Mouse (Mus musculus): ENCODE measurements around the gene Dnajc28. TPM values are rescaled to one million over a fixed set of nuclear protein-coding genes. Genes with fewer than 3 reads are reported as not detected.

Dnajc28 gene
- polyA plus RNA-seq, 1 experiment from 2014 or later = 7.8 TPM

DNA sequence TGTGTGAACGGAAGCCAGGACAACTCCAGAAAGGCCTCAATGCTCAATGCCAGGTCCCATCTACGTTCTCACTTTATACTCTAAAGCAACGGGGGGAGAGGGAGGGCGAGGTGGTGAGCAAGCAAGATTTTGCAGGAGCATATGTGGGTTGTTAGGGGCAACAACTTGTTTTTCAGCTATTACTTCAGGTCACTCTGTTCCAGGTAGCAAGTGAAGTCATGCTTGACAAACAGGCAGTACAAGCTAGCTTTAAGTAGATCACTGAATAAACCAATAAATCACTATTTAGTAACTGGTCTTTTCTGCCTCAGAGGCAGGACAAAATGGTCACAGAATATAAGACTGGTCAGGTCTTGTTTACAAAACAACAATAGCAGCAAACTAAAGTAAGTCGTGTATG is 33.2 kb downstream of the Dnajc28 start:
- Histone ChIP-seq H3K9ac (replicated peaks) (no peak overlapping the region), H3K27ac (replicated peaks) (no peak overlapping the region), H3K4me1 (no peaks in the 10 kb centered on the region), H3K4me3 (no peak overlapping the region), H3K9me3 (no peaks in the 10 kb centered on the region), H3K27me3 (no peaks in the 10 kb centered on the region), H3K36me3 (peaks cover 29% of the 10 kb centered on the region), H3K4me2 (replicated peaks) (no peak overlapping the region)
- ATAC-seq (ENCODE audit: low FRiP score, low read depth) = no peak
- WGBS = 93% methylated on average over 5 of the region's 5 CpGs

DNA sequence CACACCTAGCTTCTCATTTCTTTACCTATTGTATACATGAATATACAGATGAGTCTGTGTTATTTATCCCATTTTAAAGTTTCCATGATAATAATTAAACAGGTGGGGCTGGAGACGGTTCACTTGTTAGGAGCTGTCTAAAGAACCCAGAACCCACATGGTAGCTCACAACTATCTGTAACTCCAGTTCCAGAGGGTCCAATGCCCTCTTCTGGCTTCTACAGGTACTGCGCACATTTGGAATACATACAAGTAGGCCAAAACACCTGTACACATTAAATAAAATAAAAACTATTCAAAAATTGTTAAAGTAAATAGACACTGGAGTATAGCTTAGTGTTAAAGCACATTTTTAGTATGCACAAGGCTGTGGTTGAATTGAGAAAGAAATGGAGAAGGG is 36.5 kb downstream of the Dnajc28 start:
- no peak for ATAC-seq (ENCODE audit: low FRiP score, low read depth)
- H3K4me3 ChIP-seq = no peak overlapping the region
- H3K4me1 ChIP-seq = no peaks in the 10 kb centered on the region
- H3K36me3 ChIP-seq = peaks cover 36% of the 10 kb centered on the region
- WGBS = 72% methylated on average over 2 of the region's 2 CpGs
- no peak overlapping the region for H3K4me2 ChIP-seq (replicated peaks)
- no peak overlapping the region for H3K9ac ChIP-seq (replicated peaks)
- H3K27ac ChIP-seq (replicated peaks) = no peak overlapping the region
- H3K9me3 ChIP-seq = no peaks in the 10 kb centered on the region
- H3K27me3 ChIP-seq = no peaks in the 10 kb centered on the region

- Histone ChIP-seq H3K9ac (replicated peaks) (no peak overlapping the region), H3K4me2 (replicated peaks) (no peak overlapping the region), H3K36me3 (peaks cover 24% of the 10 kb centered on the region), H3K4me1 (0 out of 2 replicates have a peak, but pooled peaks cover 3% of the 10 kb centered on the region), H3K4me3 (no peak overlapping the region), H3K9me3 (no peaks in the 10 kb centered on the region), H3K27ac (replicated peaks) (no peak overlapping the region), H3K27me3 (no peaks in the 10 kb centered on the region)
- no peak for ATAC-seq (ENCODE audit: low FRiP score, low read depth)
- 86% methylated on average over 14 of the region's 14 CpGs for WGBS
Measured at GRCm38 (mm10) chr16:91578980-91579720, 39.7 kb downstream of the Dnajc28 start.

- Histone ChIP-seq H3K36me3 (0 out of 2 replicates have a peak, but pooled peaks cover 9% of the 10 kb centered on the region), H3K9ac (replicated peaks) (no peak overlapping the region), H3K4me3 (no peak overlapping the region), H3K27me3 (no peaks in the 10 kb centered on the region), H3K27ac (replicated peaks) (0 out of 2 replicates have a peak overlapping the region, but pooled peaks have one; percentile 10), H3K4me1 (0 out of 2 replicates have a peak, but pooled peaks cover 3% of the 10 kb centered on the region), H3K4me2 (replicated peaks) (no peak overlapping the region), H3K9me3 (no peaks in the 10 kb centered on the region)
- no peak for ATAC-seq (ENCODE audit: low FRiP score, low read depth)
- 74% methylated on average over 13 of the region's 13 CpGs for WGBS
Measured at GRCm38 (mm10) chr16:91575151-91575550, 43.7 kb downstream of the Dnajc28 start.

- Histone ChIP-seq H3K4me1 (0 out of 2 replicates have a peak, but pooled peaks cover 3% of the 10 kb centered on the region), H3K4me2 (replicated peaks) (no peak overlapping the region), H3K9me3 (no peaks in the 10 kb centered on the region), H3K9ac (replicated peaks) (no peak overlapping the region), H3K36me3 (no peaks in the 10 kb centered on the region), H3K27ac (replicated peaks) (no peak overlapping the region), H3K27me3 (no peaks in the 10 kb centered on the region), H3K4me3 (no peak overlapping the region)
- no peak for ATAC-seq (ENCODE audit: low FRiP score, low read depth)
- WGBS = 75% methylated on average over 3 of the region's 3 CpGs
Measured at GRCm38 (mm10) chr16:91571105-91571504, 47.7 kb downstream of the Dnajc28 start.

GRCm38 (mm10) chr16:91568960-91569359 is 49.9 kb downstream of the Dnajc28 start:
- no peak for ATAC-seq (ENCODE audit: low FRiP score, low read depth)
- no peak overlapping the region for H3K4me2 ChIP-seq (replicated peaks)
- no peaks in the 10 kb centered on the region for H3K4me1 ChIP-seq
- H3K27me3 ChIP-seq = no peaks in the 10 kb centered on the region
- peaks cover 6% of the 10 kb centered on the region; the same call in 1 of the 2 replicates for H3K36me3 ChIP-seq
- WGBS = 86% methylated on average over 10 of the region's 10 CpGs
- H3K27ac ChIP-seq (replicated peaks) = no peak overlapping the region
- no peaks in the 10 kb centered on the region for H3K9me3 ChIP-seq
- H3K4me3 ChIP-seq = no peak overlapping the region
- H3K9ac ChIP-seq (replicated peaks) = no peak overlapping the region

- peaks cover 4% of the 10 kb centered on the region; the same call in 1 of the 2 replicates for H3K4me1 ChIP-seq
- 91% methylated on average over 7 of the region's 7 CpGs for WGBS
- no peak for ATAC-seq (ENCODE audit: low FRiP score, low read depth)
Measured at GRCm38 (mm10) chr16:91566002-91566401, 52.8 kb downstream of the Dnajc28 start.

GRCm38 (mm10) chr16:91565292-91565951 is 53.4 kb downstream of the Dnajc28 start:
- H3K9ac ChIP-seq (replicated peaks) = no peak overlapping the region
- peaks cover 19% of the 10 kb centered on the region; the same call in 1 of the 2 replicates for H3K36me3 ChIP-seq
- H3K27me3 ChIP-seq = no peaks in the 10 kb centered on the region
- no peak overlapping the region for H3K4me3 ChIP-seq
- no peak overlapping the region for H3K27ac ChIP-seq (replicated peaks)
- no peak overlapping the region for H3K4me2 ChIP-seq (replicated peaks)
- WGBS = 76% methylated on average over 9 of the region's 9 CpGs
- no peak for ATAC-seq (ENCODE audit: low FRiP score, low read depth)
- no peaks in the 10 kb centered on the region for H3K9me3 ChIP-seq
- peaks cover 4% of the 10 kb centered on the region; the same call in 1 of the 2 replicates for H3K4me1 ChIP-seq

More at GRCm38 (mm10) chr16:91566002-91566401, 52.8 kb downstream of the Dnajc28 start:
- no peak overlapping the region for H3K27ac ChIP-seq (replicated peaks)
- peaks cover 19% of the 10 kb centered on the region; the same call in 1 of the 2 replicates for H3K36me3 ChIP-seq
- H3K9ac ChIP-seq (replicated peaks) = no peak overlapping the region
- H3K4me2 ChIP-seq (replicated peaks) = no peak overlapping the region
- H3K27me3 ChIP-seq = no peaks in the 10 kb centered on the region
- no peak overlapping the region for H3K4me3 ChIP-seq
- no peaks in the 10 kb centered on the region for H3K9me3 ChIP-seq

DNA sequence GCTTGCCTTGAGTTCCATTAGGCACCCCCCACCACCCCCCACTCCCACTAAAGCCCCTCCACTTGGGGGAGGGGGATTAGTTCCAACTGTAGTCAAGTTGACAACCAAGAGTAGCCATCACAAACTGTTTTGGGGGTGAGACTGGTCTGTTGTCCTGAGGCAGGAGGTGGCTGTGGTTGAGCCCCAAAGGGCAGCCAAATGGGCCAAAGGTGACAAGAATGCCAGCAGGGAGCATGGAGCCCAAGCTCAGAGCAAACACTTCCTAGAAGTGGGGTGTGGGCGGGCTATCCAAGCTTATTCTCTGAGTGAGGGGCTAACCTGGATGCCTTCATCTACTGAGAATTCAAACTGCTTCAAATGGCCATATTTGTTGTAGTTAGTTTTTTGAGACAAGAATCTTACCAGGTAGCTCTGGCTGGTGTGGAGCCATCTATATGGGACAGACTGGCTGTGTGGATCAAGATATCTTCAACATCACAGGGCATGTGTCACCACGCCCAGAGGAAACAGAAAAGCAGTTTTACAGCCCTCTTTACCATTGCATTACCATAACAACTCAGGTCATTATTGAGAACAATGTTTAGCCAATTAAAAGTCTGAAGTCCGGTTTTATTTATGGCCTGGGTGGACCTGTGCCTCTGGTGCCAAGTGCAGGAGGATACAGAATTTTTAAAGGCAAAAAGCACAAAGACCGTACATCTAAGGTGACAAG is 54.1 kb downstream of the Dnajc28 start:
- no peak overlapping the region for H3K4me3 ChIP-seq
- H3K27me3 ChIP-seq = no peaks in the 10 kb centered on the region
- no peaks in the 10 kb centered on the region for H3K9me3 ChIP-seq
- H3K9ac ChIP-seq (replicated peaks) = no peak overlapping the region
- no peak for ATAC-seq (ENCODE audit: low FRiP score, low read depth)
- H3K4me1 ChIP-seq = peaks cover 4% of the 10 kb centered on the region; the same call in 1 of the 2 replicates
- H3K36me3 ChIP-seq = peaks cover 21% of the 10 kb centered on the region; the same call in 1 of the 2 replicates
- H3K4me2 ChIP-seq (replicated peaks) = no peak overlapping the region
- WGBS = 87% methylated on average over 4 of the region's 4 CpGs
- H3K27ac ChIP-seq (replicated peaks) = no peak overlapping the region

Measured in midbrain, embryonic 12.5 days (tissue).